Mouse (Mus musculus): ENCODE measurements around the gene Sugp1. TPM values are rescaled to one million over a fixed set of nuclear protein-coding genes. Genes with fewer than 3 reads are reported as not detected.
A peak's percentile ranks its signal among the peaks of the same experiment; 100 is the strongest.
"Not testable (repeated sequence)": the region's sequence is repeated elsewhere in the genome, so short reads cannot be mapped to it uniquely, and the experiment has no call there.

Gene Sugp1
- polyA plus RNA-seq, 1 experiment from 2014 or later, result 55.8 TPM

DNA sequence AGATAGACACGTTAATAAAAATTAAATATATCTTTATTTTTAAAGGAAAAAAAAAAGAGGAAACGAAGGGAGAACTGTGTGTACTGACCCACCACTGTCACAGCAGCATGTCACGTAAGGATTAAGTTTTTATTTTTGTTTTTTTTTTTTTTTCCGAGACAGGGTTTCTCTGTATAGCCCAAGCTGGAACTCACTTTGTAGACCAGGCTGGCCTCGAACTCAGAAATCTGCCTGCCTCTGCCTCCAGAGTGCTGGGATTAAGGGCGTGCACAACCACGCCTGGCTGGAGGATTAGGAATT, 40.8 kb upstream of the Sugp1 start:
- not testable (repeated sequence) for H3K27me3 ChIP-seq (replicated peaks; ENCODE audit: control insufficient read depth, insufficient read depth, low read length); ATAC-seq; H3K36me3 ChIP-seq (ENCODE audit: control insufficient read depth, insufficient read depth, low read length); H3K4me3 ChIP-seq (ENCODE audit: low read length); H3K4me1 ChIP-seq (ENCODE audit: control insufficient read depth, insufficient read depth, low read depth, low read length); H3K9me3 ChIP-seq (ENCODE audit: control insufficient read depth, low read length); H3K9ac ChIP-seq (ENCODE audit: low read depth, low read length); H3K4me2 ChIP-seq (ENCODE audit: low read length); H3K27ac ChIP-seq (ENCODE audit: low read depth, low read length)
- WGBS, result 46% methylated on average over 7 of the region's 7 CpGs

DNA sequence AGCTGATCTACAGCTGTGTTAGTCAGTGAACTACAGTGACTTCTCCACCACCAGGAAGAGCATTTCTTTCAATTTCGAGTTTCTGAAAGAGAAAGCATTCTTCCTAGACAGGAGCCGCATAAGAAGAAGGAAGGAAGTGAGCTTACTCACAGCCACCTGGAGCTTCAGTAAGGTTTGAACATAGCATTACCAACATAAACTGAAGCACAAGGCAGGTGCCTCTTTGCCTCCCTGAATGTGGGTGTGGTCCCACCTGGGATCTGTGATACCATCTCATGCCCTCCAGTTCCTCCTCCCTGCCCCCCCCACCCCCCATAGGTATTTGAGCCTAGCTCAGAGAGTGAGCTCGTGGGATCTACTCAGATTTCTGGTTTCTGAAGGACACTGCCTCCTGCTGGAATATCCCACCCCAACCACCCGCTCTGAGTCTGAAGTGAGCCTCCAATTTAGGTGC, 39.4 kb upstream of the Sugp1 start:
- Histone ChIP-seq H3K9ac (ENCODE audit: low read depth, low read length) (no peak overlapping the region), H3K9me3 (ENCODE audit: control insufficient read depth, low read length) (no peaks in the 10 kb centered on the region), H3K4me1 (ENCODE audit: control insufficient read depth, insufficient read depth, low read depth, low read length) (peaks cover 4% of the 10 kb centered on the region), H3K36me3 (ENCODE audit: control insufficient read depth, insufficient read depth, low read length) (no peaks in the 10 kb centered on the region), H3K4me3 (ENCODE audit: low read length) (no peak overlapping the region), H3K27ac (ENCODE audit: low read depth, low read length) (no peak overlapping the region), H3K27me3 (replicated peaks; ENCODE audit: control insufficient read depth, insufficient read depth, low read length) (no peaks in the 10 kb centered on the region), H3K4me2 (ENCODE audit: low read length) (no peak overlapping the region)
- ATAC-seq, result no peak
- WGBS, result 60% methylated on average over 4 of the region's 4 CpGs

GRCm38 (mm10) chr8:70004345-70004744, 38.3 kb upstream of the Sugp1 start:
- Histone ChIP-seq H3K36me3 (ENCODE audit: control insufficient read depth, insufficient read depth, low read length) (no peaks in the 10 kb centered on the region), H3K4me2 (ENCODE audit: low read length) (no peak overlapping the region), H3K9ac (ENCODE audit: low read depth, low read length) (no peak overlapping the region), H3K27ac (ENCODE audit: low read depth, low read length) (no peak overlapping the region), H3K9me3 (ENCODE audit: control insufficient read depth, low read length) (no peaks in the 10 kb centered on the region), H3K4me1 (ENCODE audit: control insufficient read depth, insufficient read depth, low read depth, low read length) (peaks cover 4% of the 10 kb centered on the region), H3K27me3 (replicated peaks; ENCODE audit: control insufficient read depth, insufficient read depth, low read length) (no peaks in the 10 kb centered on the region), H3K4me3 (ENCODE audit: low read length) (no peak overlapping the region)
- ATAC-seq, result no peak

DNA sequence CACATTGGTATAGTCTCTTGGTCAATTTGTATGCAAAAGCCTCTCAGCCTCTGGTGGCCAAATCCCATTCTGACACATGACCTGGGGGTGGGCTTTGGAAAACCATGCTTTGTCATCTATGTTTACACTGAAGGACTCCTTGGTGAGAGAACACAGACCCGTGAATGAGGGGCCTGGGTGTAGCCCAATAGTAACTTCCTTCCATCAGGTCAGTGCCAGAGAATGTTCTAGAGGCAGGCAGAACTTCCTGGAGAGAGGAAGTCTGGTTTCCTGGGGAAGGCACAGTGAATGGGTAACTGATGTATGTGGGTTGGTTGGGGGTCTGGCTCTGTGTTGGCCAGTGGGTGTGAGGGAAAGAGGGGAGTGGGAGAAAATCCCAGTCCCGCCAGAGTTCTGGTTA, 37.4 kb upstream of the Sugp1 start:
- no peaks in the 10 kb centered on the region for H3K36me3 ChIP-seq (ENCODE audit: control insufficient read depth, insufficient read depth, low read length)
- H3K27me3 ChIP-seq (replicated peaks; ENCODE audit: control insufficient read depth, insufficient read depth, low read length), result no peaks in the 10 kb centered on the region
- peaks cover 4% of the 10 kb centered on the region for H3K4me1 ChIP-seq (ENCODE audit: control insufficient read depth, insufficient read depth, low read depth, low read length)
- no peak overlapping the region for H3K4me2 ChIP-seq (ENCODE audit: low read length)
- 55% methylated on average over 2 of the region's 2 CpGs for whole genome bisulfite sequencing
- ATAC-seq, result no peak
- no peak overlapping the region for H3K9ac ChIP-seq (ENCODE audit: low read depth, low read length)
- no peak overlapping the region for H3K4me3 ChIP-seq (ENCODE audit: low read length)
- H3K9me3 ChIP-seq (ENCODE audit: control insufficient read depth, low read length), result no peaks in the 10 kb centered on the region
- H3K27ac ChIP-seq (ENCODE audit: low read depth, low read length), result no peak overlapping the region

- H3K36me3 ChIP-seq (ENCODE audit: control insufficient read depth, insufficient read depth, low read length); H3K9ac ChIP-seq (ENCODE audit: low read depth, low read length); ATAC-seq; H3K27me3 ChIP-seq (replicated peaks; ENCODE audit: control insufficient read depth, insufficient read depth, low read length); H3K4me2 ChIP-seq (ENCODE audit: low read length); H3K27ac ChIP-seq (ENCODE audit: low read depth, low read length); H3K4me1 ChIP-seq (ENCODE audit: control insufficient read depth, insufficient read depth, low read depth, low read length); H3K9me3 ChIP-seq (ENCODE audit: control insufficient read depth, low read length); H3K4me3 ChIP-seq (ENCODE audit: low read length): not testable (repeated sequence)
- 95% methylated on average over 14 of the region's 14 CpGs for WGBS
Measured at GRCm38 (mm10) chr8:70010796-70011195, 31.8 kb upstream of the Sugp1 start.

DNA sequence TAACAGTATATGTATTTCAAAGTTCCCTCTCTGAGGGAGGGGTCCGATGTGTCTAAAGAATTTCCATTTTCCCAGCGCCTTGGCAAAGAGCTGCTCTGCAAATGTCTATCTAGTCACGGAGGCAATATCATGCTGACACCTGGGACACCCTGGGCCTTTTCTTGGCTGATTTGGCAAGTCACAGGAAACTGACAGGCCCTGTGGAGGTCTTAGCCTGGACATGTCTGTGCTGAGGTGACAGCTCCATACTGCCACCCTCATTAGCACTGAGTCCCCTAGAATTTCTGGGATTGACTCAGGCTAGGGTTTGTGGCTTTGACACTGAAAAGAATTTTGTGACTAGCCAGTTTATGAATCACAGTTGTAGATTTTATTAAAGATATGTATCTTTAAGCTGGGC, 30.3 kb upstream of the Sugp1 start:
- Histone ChIP-seq H3K9me3 (ENCODE audit: control insufficient read depth, low read length) (no peaks in the 10 kb centered on the region), H3K4me2 (ENCODE audit: low read length) (no peak overlapping the region), H3K4me3 (ENCODE audit: low read length) (no peak overlapping the region), H3K4me1 (ENCODE audit: control insufficient read depth, insufficient read depth, low read depth, low read length) (no peaks in the 10 kb centered on the region), H3K36me3 (ENCODE audit: control insufficient read depth, insufficient read depth, low read length) (peaks cover 4% of the 10 kb centered on the region; the same call in 1 of the 2 replicates), H3K27ac (ENCODE audit: low read depth, low read length) (no peak overlapping the region), H3K9ac (ENCODE audit: low read depth, low read length) (no peak overlapping the region), H3K27me3 (replicated peaks; ENCODE audit: control insufficient read depth, insufficient read depth, low read length) (no peaks in the 10 kb centered on the region)
- no peak for ATAC-seq
- WGBS, result 82% methylated on average over 3 of the region's 3 CpGs

GRCm38 (mm10) chr8:70012763-70013162, 29.9 kb upstream of the Sugp1 start:
- no peaks in the 10 kb centered on the region for H3K4me1 ChIP-seq (ENCODE audit: control insufficient read depth, insufficient read depth, low read depth, low read length)
- ATAC-seq, result 0 out of 2 replicates have a peak, but pooled peaks have one; percentile 21
- H3K9ac ChIP-seq (ENCODE audit: low read depth, low read length), result no peak overlapping the region
- H3K27me3 ChIP-seq (replicated peaks; ENCODE audit: control insufficient read depth, insufficient read depth, low read length), result no peaks in the 10 kb centered on the region
- no peak overlapping the region for H3K4me2 ChIP-seq (ENCODE audit: low read length)
- 93% methylated on average over 1 of the region's 1 CpGs for WGBS
- H3K27ac ChIP-seq (ENCODE audit: low read depth, low read length), result no peak overlapping the region
- H3K36me3 ChIP-seq (ENCODE audit: control insufficient read depth, insufficient read depth, low read length), result peaks cover 6% of the 10 kb centered on the region; the same call in 1 of the 2 replicates
- no peak overlapping the region for H3K4me3 ChIP-seq (ENCODE audit: low read length)
- no peaks in the 10 kb centered on the region for H3K9me3 ChIP-seq (ENCODE audit: control insufficient read depth, low read length)

DNA sequence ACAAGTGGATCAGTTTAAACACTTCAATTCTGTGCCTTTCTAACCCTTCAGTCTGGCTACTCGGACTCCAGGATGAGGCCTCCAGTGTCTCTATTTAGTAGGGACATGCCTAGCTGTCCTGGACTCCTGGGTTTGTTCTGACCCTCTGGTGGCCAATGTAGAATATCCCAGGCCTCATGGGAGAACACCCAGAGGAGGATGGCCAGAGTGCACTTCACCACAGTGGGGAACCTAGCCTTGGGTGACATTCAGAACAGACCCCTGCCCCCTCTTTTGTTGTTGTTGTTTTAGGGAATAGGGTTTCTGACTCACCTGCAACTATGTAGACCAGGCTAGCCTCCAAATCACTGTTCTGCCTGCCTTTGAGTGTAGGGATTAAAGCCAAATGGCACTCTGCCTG, 27.6 kb upstream of the Sugp1 start:
- WGBS, result 83% methylated on average over 1 of the region's 1 CpGs
- Histone ChIP-seq H3K9me3 (ENCODE audit: control insufficient read depth, low read length) (no peaks in the 10 kb centered on the region), H3K4me1 (ENCODE audit: control insufficient read depth, insufficient read depth, low read depth, low read length) (no peaks in the 10 kb centered on the region), H3K27me3 (replicated peaks; ENCODE audit: control insufficient read depth, insufficient read depth, low read length) (no peaks in the 10 kb centered on the region), H3K36me3 (ENCODE audit: control insufficient read depth, insufficient read depth, low read length) (peaks cover 23% of the 10 kb centered on the region), H3K4me3 (ENCODE audit: low read length) (no peak overlapping the region), H3K27ac (ENCODE audit: low read depth, low read length) (no peak overlapping the region), H3K4me2 (ENCODE audit: low read length) (no peak overlapping the region), H3K9ac (ENCODE audit: low read depth, low read length) (no peak overlapping the region)
- ATAC-seq, result no peak

GRCm38 (mm10) chr8:70023596-70023995, 19.0 kb upstream of the Sugp1 start:
- Histone ChIP-seq H3K9me3 (ENCODE audit: control insufficient read depth, low read length) (no peaks in the 10 kb centered on the region), H3K27ac (ENCODE audit: low read depth, low read length) (no peak overlapping the region), H3K27me3 (replicated peaks; ENCODE audit: control insufficient read depth, insufficient read depth, low read length) (no peaks in the 10 kb centered on the region), H3K9ac (ENCODE audit: low read depth, low read length) (no peak overlapping the region), H3K4me1 (ENCODE audit: control insufficient read depth, insufficient read depth, low read depth, low read length) (no peaks in the 10 kb centered on the region), H3K4me2 (ENCODE audit: low read length) (no peak overlapping the region), H3K36me3 (ENCODE audit: control insufficient read depth, insufficient read depth, low read length) (peaks cover 86% of the 10 kb centered on the region), H3K4me3 (ENCODE audit: low read length) (no peak overlapping the region)
- ATAC-seq, result no peak; the same call in 1 of the 2 replicates
- WGBS, result 71% methylated on average over 8 of the region's 8 CpGs

DNA sequence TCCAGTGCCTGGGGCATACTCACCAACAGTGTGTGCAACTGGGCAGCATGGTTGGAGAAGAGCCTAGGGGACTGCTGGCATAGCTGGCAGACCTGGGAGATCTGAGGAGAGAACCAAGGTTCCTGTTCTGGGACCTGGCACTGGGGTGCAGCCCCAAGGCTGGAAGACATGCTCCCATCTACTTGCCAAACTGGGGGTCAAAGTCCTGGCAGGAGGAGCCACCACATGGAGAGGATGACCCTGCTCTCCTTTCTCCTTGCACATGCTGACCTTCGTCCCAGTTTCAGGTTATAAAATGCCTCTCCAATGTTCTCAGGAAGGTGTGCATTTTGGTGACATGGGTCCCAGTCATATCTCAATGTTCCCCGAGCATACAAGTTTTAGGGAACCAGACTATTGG, 16.5 kb upstream of the Sugp1 start:
- no peaks in the 10 kb centered on the region for H3K4me1 ChIP-seq (ENCODE audit: control insufficient read depth, insufficient read depth, low read depth, low read length)
- no peaks in the 10 kb centered on the region for H3K9me3 ChIP-seq (ENCODE audit: control insufficient read depth, low read length)
- H3K27me3 ChIP-seq (replicated peaks; ENCODE audit: control insufficient read depth, insufficient read depth, low read length), result no peaks in the 10 kb centered on the region
- no peak overlapping the region for H3K27ac ChIP-seq (ENCODE audit: low read depth, low read length)
- peaks cover 79% of the 10 kb centered on the region for H3K36me3 ChIP-seq (ENCODE audit: control insufficient read depth, insufficient read depth, low read length)
- H3K4me2 ChIP-seq (ENCODE audit: low read length), result no peak overlapping the region
- 97% methylated on average over 2 of the region's 2 CpGs for WGBS
- H3K4me3 ChIP-seq (ENCODE audit: low read length), result no peak overlapping the region
- H3K9ac ChIP-seq (ENCODE audit: low read depth, low read length), result no peak overlapping the region
- ATAC-seq, result no peak
